Mouse (Mus musculus): ENCODE measurements around the gene Itgad.

DNA sequence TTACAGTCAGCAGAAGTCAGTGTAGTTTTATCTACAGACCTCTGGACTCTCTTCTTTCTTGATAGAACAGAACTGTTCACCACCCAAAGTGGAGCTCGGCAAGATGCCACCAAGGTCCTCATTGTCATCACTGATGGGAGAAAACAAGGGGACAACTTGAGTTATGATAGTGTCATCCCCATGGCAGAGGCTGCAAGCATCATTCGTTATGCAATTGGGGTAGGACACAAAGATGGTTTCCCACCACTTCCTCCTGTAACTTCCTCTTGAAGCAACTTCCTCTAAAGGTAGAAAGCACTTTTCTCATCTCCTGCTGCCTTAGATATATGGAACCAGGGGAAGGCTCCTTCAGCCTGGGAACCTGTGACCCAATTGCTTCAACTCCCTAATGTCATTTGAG, 20.6 kb upstream of the Itgad start:
- TF ChIP-seq POLR2A (IDR thresholded peaks at IDR 0.05; ENCODE audit: borderline replicate concordance, extremely low read depth, low read depth, low read length) (no peak), CTCF (IDR thresholded peaks at IDR 0.05; ENCODE audit: insufficient read depth, low read length) (no peak)
